Mouse (Mus musculus) forebrain, embryonic 11.5 days (tissue): ENCODE results near the gene Olfr314. TPM values are rescaled to one million over a fixed set of nuclear protein-coding genes. Genes with fewer than 3 reads are reported as not detected.
"Not testable (repeated sequence)": the region's sequence is repeated elsewhere in the genome, so short reads cannot be mapped to it uniquely, and the experiment has no call there.

ENCODE experiments used
- ATAC-seq: fragments of 200-750 bp; cut with Nextera tagmentation; replicated peaks from 2 replicates; pipeline ENCODE4 v1.8.0; 2017; ENCODE audit warnings: moderate TSS enrichment; ENCODE audit not compliant: low FRiP score
- DNase-seq: peaks from one replicate; pipeline ENCODE4 v3.0.0-alpha.2; 2017; ENCODE audit warnings: low spot score
- H3K27ac ChIP-seq: fragments of 300-500 bp; sonication (generic); 2 replicates; pipeline ENCODE4 v1.5.1; 2014; ENCODE audit warnings: low read depth, low read length
- H3K27me3 ChIP-seq: fragments of 300-500 bp; sonication (generic); 2 replicates; pipeline ENCODE4 v1.6.1; 2014; ENCODE audit warnings: mild to moderate bottlenecking, low read length, mixed read lengths; ENCODE audit not compliant: control insufficient read depth, insufficient read depth
- H3K36me3 ChIP-seq: fragments of 300-500 bp; sonication (generic); 2 replicates; pipeline ENCODE4 v1.6.1; 2014; ENCODE audit warnings: mild to moderate bottlenecking, low read length, moderate library complexity, mixed read lengths; ENCODE audit not compliant: control insufficient read depth, insufficient read depth
- H3K4me1 ChIP-seq: fragments of 300-500 bp; sonication (generic); replicated peaks from 2 replicates; pipeline ENCODE4 v1.6.1; 2014; ENCODE audit warnings: low read length, mixed read lengths; ENCODE audit not compliant: control insufficient read depth, insufficient read depth
- H3K4me2 ChIP-seq: fragments of 300-500 bp; sonication (generic); 2 replicates; pipeline ENCODE4 v1.6.1; 2014; ENCODE audit warnings: low read depth, mild to moderate bottlenecking, low read length, moderate library complexity, mixed read lengths; ENCODE audit not compliant: severe bottlenecking
- H3K4me3 ChIP-seq: fragments of 300-500 bp; sonication (generic); 2 replicates; pipeline ENCODE4 v1.5.1; 2014; ENCODE audit warnings: low read depth, low read length
- H3K9ac ChIP-seq: fragments of 300-500 bp; sonication (generic); 2 replicates; pipeline ENCODE4 v1.6.1; 2014; ENCODE audit warnings: low read length
- H3K9me3 ChIP-seq: fragments of 300-500 bp; sonication (generic); 2 replicates; pipeline ENCODE4 v1.6.1; 2016; ENCODE audit warnings: low read length, mixed read lengths; ENCODE audit not compliant: control insufficient read depth
- WGBS: fragments of 180-500 bp; shearing (Covaris S2); extraction: QIAGEN DNeasy Blood & Tissue Kit; methylation state at CpG from one replicate; pipeline ENCODE4 v1.1.7; 2014; 5-methylcytosine and 5-hydroxymethylcytosine counted together
- polyA plus RNA-seq: library from polyadenylated mRNA; unstranded; fragments of >200 nt; fragmentation: Nextera tagmentation; extraction: Ambion mirVana; gene quantifications from 2 replicates; pipeline ENCODE4 v1.2.1, GENCODE M21; 2014

Gene Olfr314
- polyA plus RNA-seq, 1 experiment from 2014 or later = not detected

GRCm38 (mm10) chr11:58812001-58812400, 29.2 kb downstream of the Olfr314 start:
- Histone ChIP-seq H3K4me3 (no peak overlapping the region), H3K9me3 (no peaks in the 10 kb centered on the region), H3K27me3 (no peaks in the 10 kb centered on the region), H3K4me1 (no peaks in the 10 kb centered on the region), H3K4me2 (no peak overlapping the region), H3K9ac (no peak overlapping the region), H3K36me3 (no peaks in the 10 kb centered on the region), H3K27ac (no peak overlapping the region)
- 6% methylated on average over 1 of the region's 1 CpGs for WGBS
- ATAC-seq = no peak
- DNase-seq = no peak

GRCm38 (mm10) chr11:58814700-58815099, 31.9 kb downstream of the Olfr314 start, which contains the start of gene Olfr313:
Gene Olfr313 (plus strand): TSS chr11:58815000.
- DNase-seq, H3K9ac ChIP-seq, H3K4me3 ChIP-seq, H3K27ac ChIP-seq, H3K4me1 ChIP-seq, H3K36me3 ChIP-seq, ATAC-seq, H3K27me3 ChIP-seq, H3K4me2 ChIP-seq, H3K9me3 ChIP-seq: not testable (repeated sequence)
- WGBS = 77% methylated on average over 1 of the region's 1 CpGs

- Histone ChIP-seq H3K9ac (no peak overlapping the region), H3K4me2 (no peak overlapping the region), H3K9me3 (no peaks in the 10 kb centered on the region), H3K27me3 (no peaks in the 10 kb centered on the region), H3K36me3 (no peaks in the 10 kb centered on the region), H3K27ac (no peak overlapping the region), H3K4me1 (no peaks in the 10 kb centered on the region), H3K4me3 (no peak overlapping the region)
- no peak for ATAC-seq
- 84% methylated on average over 1 of the region's 1 CpGs for WGBS
- no peak for DNase-seq
These were observed 32.9 kb downstream of the Olfr314 start for GRCm38 (mm10) chr11:58815676-58816075.

GRCm38 (mm10) chr11:58828937-58829336, 46.2 kb downstream of the Olfr314 start, which contains the start of gene Olfr312:
Gene Olfr312 (plus strand): TSS chr11:58829237.
- H3K4me3 ChIP-seq, H3K4me2 ChIP-seq, H3K27me3 ChIP-seq, H3K4me1 ChIP-seq, H3K9ac ChIP-seq, H3K9me3 ChIP-seq, H3K27ac ChIP-seq, H3K36me3 ChIP-seq, ATAC-seq, DNase-seq: not testable (repeated sequence)

GRCm38 (mm10) chr11:58829764-58830163, 47.0 kb downstream of the Olfr314 start:
- Histone ChIP-seq H3K27me3 (no peaks in the 10 kb centered on the region), H3K27ac (no peak overlapping the region), H3K4me3 (no peak overlapping the region), H3K9me3 (no peaks in the 10 kb centered on the region), H3K4me1 (no peaks in the 10 kb centered on the region), H3K4me2 (no peak overlapping the region), H3K9ac (no peak overlapping the region), H3K36me3 (no peaks in the 10 kb centered on the region)
- WGBS = 84% methylated on average over 3 of the region's 3 CpGs
- DNase-seq (no peak), ATAC-seq (no peak)

GRCm38 (mm10) chr11:58832541-58832940, 49.8 kb downstream of the Olfr314 start:
- not testable (repeated sequence) for H3K4me3 ChIP-seq, DNase-seq, H3K9ac ChIP-seq, H3K4me2 ChIP-seq, H3K9me3 ChIP-seq, H3K27ac ChIP-seq, ATAC-seq, H3K27me3 ChIP-seq, H3K4me1 ChIP-seq, H3K36me3 ChIP-seq
- WGBS = 95% methylated on average over 3 of the region's 3 CpGs

Other genes starting within 250 kb of the Olfr314 start
- gene Olfr330, start 248.1 kb upstream of the Olfr314 start, polyA plus RNA-seq = not detected in 2 replicates
- not detected in 2 replicates for gene Olfr329-ps, start 236.5 kb upstream of the Olfr314 start, polyA plus RNA-seq
- 0.07 and 0.12 TPM in 2 replicates for gene Olfr328, start 227.3 kb upstream of the Olfr314 start, polyA plus RNA-seq
- not detected in 2 replicates for gene Olfr224, start 212.4 kb upstream of the Olfr314 start, polyA plus RNA-seq
- not detected in 2 replicates for gene Olfr325, start 205.2 kb upstream of the Olfr314 start, polyA plus RNA-seq
- not detected in 2 replicates for gene Olfr324, start 187.8 kb upstream of the Olfr314 start, polyA plus RNA-seq
- gene 2210407C18Rik, start 166.9 kb upstream of the Olfr314 start, polyA plus RNA-seq = not detected in 2 replicates
- not detected in 2 replicates for gene Olfr323, start 152.5 kb upstream of the Olfr314 start, polyA plus RNA-seq
- gene Trim58, start 142.5 kb upstream of the Olfr314 start, polyA plus RNA-seq = 0.55 and 0.60 TPM in 2 replicates
- not detected in 2 replicates for gene Olfr322, start 124.2 kb upstream of the Olfr314 start, polyA plus RNA-seq
- gene Olfr320, start 101.9 kb upstream of the Olfr314 start, polyA plus RNA-seq = not detected in 2 replicates
- not detected in 2 replicates for gene Olfr319, start 83.8 kb upstream of the Olfr314 start, polyA plus RNA-seq
- not detected in 2 replicates for gene Olfr318, start 58.9 kb upstream of the Olfr314 start, polyA plus RNA-seq
- not detected in 2 replicates for gene Olfr317, start 43.7 kb upstream of the Olfr314 start, polyA plus RNA-seq
- not detected in 2 replicates for gene Olfr316, start 30.2 kb upstream of the Olfr314 start, polyA plus RNA-seq
- not detected in 2 replicates for gene Olfr315, start 9.8 kb upstream of the Olfr314 start, polyA plus RNA-seq
- gene Fam183b, start 19.0 kb downstream of the Olfr314 start, polyA plus RNA-seq = 1.8 and 2.0 TPM in 2 replicates
- 0.07 TPM in 1 of 2 replicates, not detected in the other for gene Olfr313, start 32.0 kb downstream of the Olfr314 start, polyA plus RNA-seq
- not detected in 2 replicates for gene Olfr312, start 46.3 kb downstream of the Olfr314 start, polyA plus RNA-seq
- gene Olfr311, start 56.3 kb downstream of the Olfr314 start, polyA plus RNA-seq = not detected in 2 replicates
- gene Gm12258, start 64.2 kb downstream of the Olfr314 start, polyA plus RNA-seq = 11.9 and 15.2 TPM in 2 replicates
- 10.5 and 12.8 TPM in 2 replicates for gene 2810021J22Rik, start 84.3 kb downstream of the Olfr314 start, polyA plus RNA-seq
- 8.1 and 8.8 TPM in 2 replicates for gene Zfp39, start 121.3 kb downstream of the Olfr314 start, polyA plus RNA-seq
- gene Btnl10, start 135.0 kb downstream of the Olfr314 start, polyA plus RNA-seq = not detected in 2 replicates
- 386 and 426 TPM in 2 replicates for gene Rnf187, start 156.0 kb downstream of the Olfr314 start, polyA plus RNA-seq
- gene Hist3h2ba, start 166.0 kb downstream of the Olfr314 start, polyA plus RNA-seq = 84.9 and 93.6 TPM in 2 replicates
- 52.9 and 54.1 TPM in 2 replicates for gene Hist3h2a, start 171.7 kb downstream of the Olfr314 start, polyA plus RNA-seq
- 0.21 and 0.75 TPM in 2 replicates for gene Trim17, start 171.7 kb downstream of the Olfr314 start, polyA plus RNA-seq
- gene Trim11, start 195.1 kb downstream of the Olfr314 start, polyA plus RNA-seq = 17.3 and 20.5 TPM in 2 replicates